Mouse (Mus musculus): ENCODE data around the gene Mrvi1.

- TF ChIP-seq POLR2A (IDR thresholded peaks at IDR 0.05; ENCODE audit: low read depth, low read length) (no peak), CTCF (IDR thresholded peaks at IDR 0.05; ENCODE audit: borderline replicate concordance, insufficient read depth, low read length) (no peak)
Measured at GRCm38 (mm10) chr7:110956422-110957170, 25.7 kb downstream of the Mrvi1 start.

All from embryonic fibroblast, embryonic 13.5 days (primary cell).